Mouse (Mus musculus) midbrain, embryonic 10.5 days (tissue): ENCODE data around the gene Hspa5. TPM values are rescaled to one million over a fixed set of nuclear protein-coding genes. Genes with fewer than 3 reads are reported as not detected.
"Not testable (repeated sequence)": the region's sequence is repeated elsewhere in the genome, so short reads cannot be mapped to it uniquely, and the experiment has no call there.

Experiments used
- DNase-seq: peaks from one replicate; pipeline ENCODE4 v3.0.0-alpha.2; 2017; ENCODE audit warnings: low spot score
- H3K27ac ChIP-seq: fragments of 300-500 bp; sonication (generic); replicated peaks from 2 replicates; pipeline ENCODE4 v1.5.1; 2016; ENCODE audit warnings: mild to moderate bottlenecking
- H3K27me3 ChIP-seq: fragments of 300-500 bp; sonication (generic); 2 replicates; pipeline ENCODE4 v1.6.1; 2016; ENCODE audit warnings: low read depth, mild to moderate bottlenecking; ENCODE audit not compliant: poor library complexity, severe bottlenecking
- H3K36me3 ChIP-seq: fragments of 300-500 bp; sonication (generic); 2 replicates; pipeline ENCODE4 v1.6.1; 2016; ENCODE audit warnings: mild to moderate bottlenecking, moderate library complexity
- H3K4me1 ChIP-seq: fragments of 300-500 bp; sonication (generic); 2 replicates; pipeline ENCODE4 v1.6.1; 2016
- H3K4me3 ChIP-seq: fragments of 300-500 bp; sonication (generic); 2 replicates; pipeline ENCODE4 v1.5.1; 2016; ENCODE audit warnings: mild to moderate bottlenecking, moderate library complexity
- H3K9me3 ChIP-seq: fragments of 300-500 bp; sonication (generic); replicated peaks from 2 replicates; pipeline ENCODE4 v1.6.1; 2016; ENCODE audit warnings: mild to moderate bottlenecking
- WGBS: fragments of 180-500 bp; shearing (Covaris S2); methylation state at CpG from one replicate; pipeline ENCODE4 v1.1.7; 2016; 5-methylcytosine and 5-hydroxymethylcytosine counted together
- polyA plus RNA-seq: library from polyadenylated mRNA; unstranded; fragments of >200 nt; fragmentation: Nextera tagmentation; extraction: Ambion mirVana; gene quantifications from 2 replicates; pipeline ENCODE4 v1.2.1, GENCODE M21; 2016

The Hspa5 gene
- polyA plus RNA-seq, 1 experiment from 2014 or later = 977 TPM

GRCm38 (mm10) chr2:34803746-34804145 lies 32.0 kb downstream of the Hspa5 start:
- no peak for DNase-seq
- WGBS = 89% methylated on average over 3 of the region's 3 CpGs
- no peaks in the 10 kb centered on the region for H3K9me3 ChIP-seq
- peaks cover 29% of the 10 kb centered on the region for H3K4me1 ChIP-seq
- H3K4me3 ChIP-seq = peak overlapping the region; percentile 71
- peaks cover 48% of the 10 kb centered on the region for H3K36me3 ChIP-seq
- no peak overlapping the region for H3K27ac ChIP-seq
- H3K27me3 ChIP-seq = no peaks in the 10 kb centered on the region

GRCm38 (mm10) chr2:34804172-34804571 lies 32.4 kb downstream of the Hspa5 start:
- DNase-seq = no peak
- H3K4me1 ChIP-seq = peaks cover 25% of the 10 kb centered on the region
- WGBS = 92% methylated on average over 2 of the region's 2 CpGs
- no peak overlapping the region for H3K27ac ChIP-seq
- peaks cover 53% of the 10 kb centered on the region for H3K36me3 ChIP-seq
- no peak overlapping the region for H3K4me3 ChIP-seq
- H3K27me3 ChIP-seq = no peaks in the 10 kb centered on the region
- no peaks in the 10 kb centered on the region for H3K9me3 ChIP-seq

DNA sequence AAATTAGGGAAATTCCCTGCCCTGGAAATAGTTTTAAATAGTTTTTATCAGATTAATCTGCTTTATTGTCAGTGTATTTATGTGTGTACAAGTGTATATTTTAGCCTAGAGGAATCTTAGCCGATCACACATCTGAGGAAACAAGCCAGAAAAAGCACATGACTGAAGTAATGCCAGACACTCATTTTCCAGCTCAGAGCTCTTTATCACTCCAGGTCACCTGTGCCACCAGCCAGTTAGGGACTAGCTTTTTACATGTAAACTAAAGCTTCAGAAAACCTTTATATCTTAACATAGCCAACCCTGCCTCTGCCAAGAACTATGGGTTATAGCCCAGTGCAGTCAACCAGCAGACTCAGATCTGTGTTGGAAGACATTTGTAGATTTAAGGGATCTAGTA lies 33.0 kb downstream of the Hspa5 start:
- 93% methylated on average over 1 of the region's 1 CpGs for WGBS
- no peaks in the 10 kb centered on the region for H3K9me3 ChIP-seq
- H3K27ac ChIP-seq = no peak overlapping the region
- peaks cover 59% of the 10 kb centered on the region for H3K36me3 ChIP-seq
- H3K4me1 ChIP-seq = peaks cover 19% of the 10 kb centered on the region
- DNase-seq = no peak
- H3K27me3 ChIP-seq = no peaks in the 10 kb centered on the region
- H3K4me3 ChIP-seq = no peak overlapping the region

DNA sequence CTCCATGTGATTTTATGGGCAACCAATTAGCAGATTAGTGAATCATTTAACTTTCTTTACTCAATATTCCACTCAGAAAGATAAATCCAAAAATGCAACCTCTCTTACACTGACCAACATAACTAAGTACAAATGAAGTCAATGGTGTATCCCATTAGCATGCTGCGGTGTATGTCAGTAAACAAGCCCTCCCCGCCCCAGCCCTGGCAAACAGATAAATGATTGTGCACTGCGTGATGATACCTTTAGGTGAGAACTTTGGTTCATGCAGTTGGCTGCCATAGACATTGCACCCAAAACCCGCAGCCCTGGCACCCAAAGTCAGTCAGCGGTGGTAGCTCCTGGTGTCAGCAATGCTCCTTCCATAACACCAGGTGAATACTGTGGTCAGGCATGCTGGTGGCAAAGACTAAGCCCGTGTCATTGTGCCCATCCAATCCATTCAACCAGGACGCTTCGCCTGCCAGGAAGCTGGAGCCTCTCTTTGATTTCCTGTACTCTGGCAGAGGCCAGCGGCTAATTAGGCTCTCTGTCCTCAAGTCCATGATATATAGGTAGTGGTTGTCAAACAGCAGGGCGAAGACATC lies 33.7 kb downstream of the Hspa5 start:
- H3K27ac ChIP-seq = no peak overlapping the region
- no peaks in the 10 kb centered on the region for H3K9me3 ChIP-seq
- no peak overlapping the region for H3K4me3 ChIP-seq
- peaks cover 66% of the 10 kb centered on the region for H3K36me3 ChIP-seq
- H3K4me1 ChIP-seq = peaks cover 13% of the 10 kb centered on the region
- DNase-seq = no peak
- H3K27me3 ChIP-seq = no peaks in the 10 kb centered on the region
- WGBS = 96% methylated on average over 10 of the region's 10 CpGs

- Histone ChIP-seq H3K27me3 (no peaks in the 10 kb centered on the region), H3K36me3 (peaks cover 92% of the 10 kb centered on the region), H3K4me1 (peaks cover 11% of the 10 kb centered on the region), H3K27ac (no peak overlapping the region), H3K4me3 (no peak overlapping the region), H3K9me3 (no peaks in the 10 kb centered on the region)
- 93% methylated on average over 2 of the region's 2 CpGs for WGBS
- no peak for DNase-seq
Observed at GRCm38 (mm10) chr2:34808057-34808456, 36.3 kb downstream of the Hspa5 start.

GRCm38 (mm10) chr2:34809568-34809967 lies 37.8 kb downstream of the Hspa5 start:
- H3K27me3 ChIP-seq = no peaks in the 10 kb centered on the region
- no peaks in the 10 kb centered on the region for H3K9me3 ChIP-seq
- no peak overlapping the region for H3K4me3 ChIP-seq
- WGBS = 86% methylated on average over 1 of the region's 1 CpGs
- no peak for DNase-seq
- H3K36me3 ChIP-seq = peaks cover 97% of the 10 kb centered on the region
- no peaks in the 10 kb centered on the region for H3K4me1 ChIP-seq
- H3K27ac ChIP-seq = no peak overlapping the region

DNA sequence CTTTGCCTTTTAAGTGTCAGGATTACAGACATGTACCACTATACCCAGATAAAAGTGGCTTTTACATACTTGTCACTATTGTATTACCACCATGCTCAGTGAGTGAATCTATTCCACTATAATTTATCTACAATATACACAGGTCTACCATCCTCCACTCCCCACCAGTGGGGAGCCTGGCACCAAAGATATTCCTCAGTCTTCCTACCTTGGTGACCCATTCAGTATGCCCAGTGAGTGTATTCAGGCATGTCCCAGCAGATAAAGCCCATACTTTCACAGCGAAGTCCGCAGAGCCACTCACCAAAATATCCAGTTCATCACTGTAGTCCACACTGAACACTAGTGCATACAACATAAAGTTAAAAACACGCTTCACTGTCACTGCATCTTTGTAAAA lies 39.0 kb downstream of the Hspa5 start:
- no peak for DNase-seq
- H3K27ac ChIP-seq = no peak overlapping the region
- H3K36me3 ChIP-seq = peaks cover 97% of the 10 kb centered on the region
- no peaks in the 10 kb centered on the region for H3K9me3 ChIP-seq
- H3K4me1 ChIP-seq = no peaks in the 10 kb centered on the region
- no peak overlapping the region for H3K4me3 ChIP-seq
- WGBS = 96% methylated on average over 3 of the region's 3 CpGs
- H3K27me3 ChIP-seq = no peaks in the 10 kb centered on the region

DNA sequence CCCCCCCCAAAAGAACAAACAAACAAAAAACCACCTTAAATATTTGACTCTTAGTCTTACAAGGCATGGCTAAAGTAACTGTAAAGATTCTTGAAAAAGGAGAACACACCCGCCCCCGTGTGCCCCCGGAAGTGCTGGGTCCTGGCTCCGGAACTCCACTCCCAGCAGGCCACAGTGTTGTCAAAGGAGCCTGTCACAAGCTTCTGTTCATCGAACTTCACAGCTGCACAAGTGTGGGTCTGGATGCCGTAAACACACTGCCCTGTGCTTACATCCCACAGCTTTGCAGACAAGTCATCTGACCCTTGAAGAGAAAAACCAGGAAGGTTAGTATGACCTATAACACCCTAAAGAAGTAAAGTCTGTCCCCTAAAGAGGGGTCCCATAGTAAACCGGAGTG lies 40.9 kb downstream of the Hspa5 start:
- no peak overlapping the region for H3K27ac ChIP-seq
- H3K9me3 ChIP-seq = no peaks in the 10 kb centered on the region
- no peaks in the 10 kb centered on the region for H3K27me3 ChIP-seq
- no peaks in the 10 kb centered on the region for H3K4me1 ChIP-seq
- H3K4me3 ChIP-seq = no peak overlapping the region
- DNase-seq = no peak
- 89% methylated on average over 7 of the region's 7 CpGs for WGBS
- H3K36me3 ChIP-seq = peaks cover 98% of the 10 kb centered on the region

GRCm38 (mm10) chr2:34815893-34816292 lies 44.1 kb downstream of the Hspa5 start:
- not testable (repeated sequence) for H3K9me3 ChIP-seq

DNA sequence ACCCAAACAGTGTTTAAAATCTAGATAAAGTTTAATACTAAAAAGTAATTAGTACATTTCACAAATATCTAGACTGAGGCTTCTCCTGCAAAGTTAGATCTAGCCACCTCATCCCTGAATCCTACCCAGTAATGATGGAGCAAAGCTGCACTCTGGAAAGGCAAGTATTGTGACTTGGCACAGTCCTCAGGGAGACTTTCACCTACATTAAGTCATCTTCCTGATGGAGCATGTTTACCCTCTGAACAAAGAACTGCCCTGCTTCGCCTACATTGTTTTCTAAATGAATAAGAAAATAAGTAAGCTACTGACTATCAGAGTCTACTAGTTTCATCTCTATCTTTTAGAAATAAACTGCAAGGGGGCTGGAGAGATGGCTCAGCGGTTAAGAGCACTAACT lies 46.7 kb downstream of the Hspa5 start:
- no peaks in the 10 kb centered on the region for H3K27me3 ChIP-seq
- 89% methylated on average over 2 of the region's 2 CpGs for WGBS
- H3K9me3 ChIP-seq = no peaks in the 10 kb centered on the region
- no peaks in the 10 kb centered on the region for H3K4me1 ChIP-seq
- DNase-seq = no peak
- H3K4me3 ChIP-seq = no peak overlapping the region
- peaks cover 84% of the 10 kb centered on the region for H3K36me3 ChIP-seq
- H3K27ac ChIP-seq = no peak overlapping the region

More at GRCm38 (mm10) chr2:34815893-34816292, 44.1 kb downstream of the Hspa5 start:
- not testable (repeated sequence) for H3K4me1 ChIP-seq, H3K4me3 ChIP-seq, H3K27ac ChIP-seq, DNase-seq, H3K27me3 ChIP-seq
- 94% methylated on average over 2 of the region's 2 CpGs for WGBS
- peaks cover 93% of the 10 kb centered on the region for H3K36me3 ChIP-seq

DNA sequence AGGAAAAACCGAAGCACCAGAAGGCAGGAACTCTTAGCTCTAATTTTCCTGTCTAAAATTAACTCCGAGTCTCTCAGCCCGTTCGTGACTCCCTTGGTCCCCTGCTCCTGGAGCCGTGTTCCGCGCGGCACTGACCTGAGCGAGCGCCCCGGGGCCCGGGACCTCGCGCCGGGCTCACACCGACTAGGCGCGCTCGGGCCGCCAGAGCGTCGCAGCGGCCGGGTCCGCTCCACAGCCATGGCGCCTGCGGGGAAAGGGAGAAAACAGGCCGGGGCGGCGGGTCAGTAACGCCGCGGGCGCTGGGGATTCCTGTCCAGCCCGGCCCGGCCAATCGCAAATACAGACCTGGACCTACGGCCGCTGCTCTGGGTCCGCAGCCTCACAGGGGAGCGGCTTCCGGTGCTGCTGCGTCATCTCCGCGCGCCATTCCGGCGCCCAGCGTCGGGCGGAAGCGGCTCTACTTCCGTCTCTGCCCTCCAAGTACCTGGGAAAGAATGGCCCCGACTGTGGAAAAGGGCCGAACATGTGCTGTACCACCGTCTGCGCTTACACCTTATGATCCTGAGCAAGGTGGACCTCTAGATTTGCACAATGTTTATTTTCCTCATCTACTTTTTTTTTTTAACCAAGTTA lies 54.2 kb downstream of the Hspa5 start, which contains the start of gene Fbxw2:
Gene Fbxw2, minus strand, starts transcription at position 485 of the 633 bp plus-strand sequence.
- H3K4me1 ChIP-seq = peaks cover 20% of the 10 kb centered on the region
- peak within 1 kb of the TSS; percentile 89 for H3K4me3 ChIP-seq
- H3K36me3 ChIP-seq = peaks cover 17% of the 10 kb centered on the region
- under 1% methylated on average over 57 of the region's 57 CpGs for WGBS
- H3K9me3 ChIP-seq = peaks cover 14% of the 10 kb centered on the region; the same call in 1 of the 2 replicates
- peak; percentile 93 for DNase-seq
- peak within 1 kb of the TSS; percentile 89 for H3K27ac ChIP-seq
- H3K27me3 ChIP-seq = no peaks in the 10 kb centered on the region

DNA sequence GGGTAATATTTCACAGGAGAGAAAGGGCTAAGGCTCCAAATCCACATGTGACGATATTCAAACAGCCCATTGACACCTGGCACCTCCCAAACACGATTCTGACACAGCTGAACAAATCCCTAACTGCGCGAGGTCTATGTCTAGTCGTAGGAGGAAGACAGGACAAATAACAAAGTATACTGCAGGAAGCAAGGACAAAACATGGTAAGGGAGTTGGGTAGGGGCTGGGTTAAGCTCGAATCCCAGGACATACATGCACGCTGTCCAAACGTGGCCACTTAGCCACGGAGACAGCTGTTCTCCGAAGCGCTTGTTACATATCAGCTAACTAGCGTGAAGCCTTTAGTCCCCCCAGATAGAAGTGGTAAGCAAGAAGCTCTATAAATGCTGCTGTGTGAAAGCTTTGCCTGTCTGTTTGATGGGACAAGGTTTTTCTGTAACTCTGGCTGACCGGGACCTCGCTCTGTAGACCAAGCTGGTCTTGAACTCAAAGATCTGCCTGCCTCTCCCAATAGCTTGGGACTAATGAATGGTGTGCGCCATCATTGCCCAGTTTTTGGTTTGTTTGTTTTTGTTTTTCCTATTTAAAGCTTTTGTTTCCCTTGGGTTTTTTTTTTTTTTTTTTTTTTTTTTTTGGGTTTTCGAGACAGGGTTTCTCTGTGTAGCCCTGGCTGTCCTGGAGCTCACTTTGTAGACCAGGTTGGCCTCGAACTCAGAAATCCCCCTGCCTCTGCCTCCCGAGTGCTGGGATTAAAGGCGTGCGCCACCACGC lies 54.9 kb downstream of the Hspa5 start:
- H3K4me3 ChIP-seq = peak overlapping the region; percentile 89
- peak overlapping the region; percentile 89 for H3K27ac ChIP-seq

More for the DNA sequence above, 54.9 kb downstream of the Hspa5 start:
- peaks cover 14% of the 10 kb centered on the region; the same call in 1 of the 2 replicates for H3K9me3 ChIP-seq
- no peak for DNase-seq
- peaks cover 12% of the 10 kb centered on the region for H3K36me3 ChIP-seq
- WGBS = 37% methylated on average over 20 of the region's 21 CpGs
- H3K4me1 ChIP-seq = peaks cover 20% of the 10 kb centered on the region
- H3K27me3 ChIP-seq = no peaks in the 10 kb centered on the region
